Mouse (Mus musculus): ENCODE measurements around the gene Hspb6.

- no peak for TF ChIP-seq CTCF (IDR thresholded peaks at IDR 0.05; ENCODE audit: low read depth, low read length)
- TF ChIP-seq GATA2 (IDR thresholded peaks at IDR 0.05; ENCODE audit: borderline replicate concordance, low read depth, low read length) = no peak
- no peak for TF ChIP-seq GATA1 (IDR thresholded peaks at IDR 0.05; ENCODE audit: borderline replicate concordance, low read length)
- TF ChIP-seq TAL1 (conservative IDR thresholded peaks at IDR 0.05; ENCODE audit: low read depth, low read length) = no peak
- TF ChIP-seq POLR2AphosphoS5 (IDR thresholded peaks at IDR 0.05; ENCODE audit: insufficient replicate concordance, low read depth, low read length) = no peak
These were observed 36.1 kb downstream of the Hspb6 start for GRCm38 (mm10) chr7:30587842-30588667.

Measured in G1E (cell line).